15 mouse cellular contexts compared by ENCODE assay signal in genomic region chr11:61637413-61637812, GRCm38 (mm10). TPM values are rescaled to one million over a fixed set of nuclear protein-coding genes. Genes with fewer than 3 reads are reported as not detected.
"Had no signal": no experiment of that assay in that cellular context is flagged by ENCODE, and none has a peak within 500 bp of the region (broad histone marks: within the 10 kb centered on the region; RNA-seq: fewer than 3 reads in every experiment).

No protein-coding gene starts in this region.

- H3K27ac ChIP-seq: left cerebral cortex, adult 2 months; liver, embryonic 14.5 days had no signal

- DNase-seq: kidney, adult 2 months; kidney, postnatal 14 days; kidney, postnatal 4 days; layer of hippocampus, adult 9-11 months; layer of hippocampus, postnatal 36 days; lung, adult 18-20 months; midbrain, embryonic 14.5 days; thymus, adult 18-20 months; thymus, postnatal 36 days had no signal

- H3K4me2 ChIP-seq: liver, embryonic 11.5 days; midbrain, embryonic 11.5 days had no signal

- H3K4me3 ChIP-seq: left cerebral cortex, adult 2 months had no signal

- H3K9ac ChIP-seq: liver, embryonic 14.5 days had no signal

RNA-seq across cellular contexts. Expression of gene Fam83g, which starts 46.5 kb away (rescaled TPM):
- total RNA-seq: layer of hippocampus, postnatal 36 days; megakaryocyte progenitor cell, adult 5-6 weeks; megakaryocyte-erythroid progenitor cell, adult 5-6 weeks had no signal

RNA-seq across cellular contexts. Expression of gene Epn2, which starts 57.9 kb away (rescaled TPM):
- total RNA-seq: megakaryocyte progenitor cell, adult 5-6 weeks had no signal
